Mouse (Mus musculus) monocyte, adult 5-6 weeks (primary cell): ENCODE measurements around the gene Olfr1508. TPM values are rescaled to one million over a fixed set of nuclear protein-coding genes. Genes with fewer than 3 reads are reported as not detected.
"Not testable (repeated sequence)": the region's sequence is repeated elsewhere in the genome, so short reads cannot be mapped to it uniquely, and the experiment has no call there.

Experiments used
- ATAC-seq: fragments of 153-309, 156-312 bp; replicated peaks from 2 replicates; pipeline ENCODE4 v1.8.0; 2017; ENCODE audit warnings: mild to moderate bottlenecking; ENCODE audit not compliant: low TSS enrichment, insufficient number of reproducible peaks, severe bottlenecking, poor library complexity, low FRiP score
- total RNA-seq: library from RNA; stranded (forward); fragments of 200-1000, 200-491, 200-594 nt; gene quantifications from 3 replicates; pipeline ENCODE4 v1.2.3, GENCODE M21; 2017

Olfr1508 gene
- not detected in 3 replicates for total RNA-seq

GRCm38 (mm10) chr14:52467395-52467794 lies at the start of gene Olfr1508:
Olfr1508 (minus strand) TSS chr14:52467495.
- no peak for ATAC-seq

DNA sequence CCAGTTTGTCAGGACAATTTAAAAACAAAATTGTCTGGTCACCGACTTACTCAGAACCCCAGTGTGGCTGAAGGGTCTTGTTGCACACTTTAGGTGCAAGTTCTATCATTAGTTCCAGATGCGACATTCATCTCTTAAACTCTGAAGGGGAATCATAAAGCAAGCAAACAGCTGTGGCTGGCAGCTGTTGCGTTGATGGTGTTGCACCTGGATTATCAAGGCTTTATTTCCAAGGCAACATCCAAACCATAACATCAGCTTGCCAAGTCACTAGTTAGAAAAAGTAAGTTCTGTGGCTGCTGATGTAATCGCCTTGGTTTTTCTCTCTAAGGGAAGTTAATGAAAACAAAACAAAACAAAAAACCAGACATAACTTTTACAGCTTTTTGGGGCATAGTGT lies 28.2 kb upstream of the Olfr1508 start, which contains the start of gene Olfr1507:
Olfr1507 (minus strand) TSS at position 234 of the 400 bp plus-strand sequence.
- ATAC-seq, result no peak

DNA sequence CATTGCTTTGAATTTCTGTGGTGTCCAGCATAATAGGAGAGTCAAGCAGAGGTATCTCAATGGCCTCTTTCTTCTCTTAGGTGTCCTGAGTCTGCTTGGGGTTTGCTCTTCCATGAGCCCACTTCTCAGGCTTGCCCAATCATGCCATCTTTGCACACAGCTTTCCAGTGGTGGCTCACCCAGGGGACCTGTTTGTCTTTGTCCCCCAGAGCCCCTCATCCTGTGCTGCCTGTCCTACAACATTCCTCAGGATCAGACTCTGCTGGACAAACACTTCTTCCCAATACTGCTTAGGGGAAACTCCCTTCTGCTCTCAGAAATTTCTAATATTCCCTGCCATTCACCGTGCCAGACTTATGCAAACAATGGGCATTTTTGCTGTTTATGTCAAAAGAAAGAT lies 1.6 kb downstream of the Olfr1508 start:
- ATAC-seq, result no peak

DNA sequence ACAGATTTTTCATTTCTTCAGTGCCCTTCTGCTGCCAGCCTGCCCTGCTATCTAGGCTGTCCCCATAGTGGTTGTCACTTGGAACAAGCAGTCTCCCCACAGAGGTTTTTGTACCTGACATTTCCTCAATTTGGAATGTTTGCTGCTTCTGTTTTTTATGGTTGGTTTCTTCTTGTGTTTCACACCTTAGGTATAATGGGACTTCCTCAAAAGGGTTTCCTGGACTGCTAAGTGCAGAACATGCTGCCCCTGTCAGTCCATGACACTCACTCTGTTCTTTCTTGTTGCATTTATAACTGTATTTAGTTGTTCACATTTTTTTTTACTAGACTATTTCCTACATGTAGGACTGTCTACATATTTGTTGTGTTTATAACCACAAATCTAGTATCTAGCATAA lies 5.4 kb downstream of the Olfr1508 start:
- no peak for ATAC-seq

DNA sequence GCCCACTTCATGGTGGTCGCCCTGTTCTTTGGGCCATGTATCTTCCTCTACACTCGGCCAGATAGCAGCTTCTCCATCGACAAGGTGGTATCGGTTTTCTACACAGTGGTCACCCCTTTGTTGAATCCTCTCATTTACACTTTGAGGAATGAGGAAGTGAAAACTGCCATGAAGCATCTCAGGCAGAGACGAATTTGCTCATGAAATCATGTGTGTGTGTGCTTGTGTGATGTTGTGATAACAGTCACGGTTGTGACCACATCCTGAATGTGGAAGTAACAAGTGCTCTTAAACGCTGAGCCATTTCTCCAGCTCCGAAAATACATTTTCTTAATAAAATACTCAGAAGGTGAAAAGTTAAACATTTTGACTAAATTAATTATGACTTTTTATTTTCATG lies 16.2 kb downstream of the Olfr1508 start:
- ATAC-seq, result peak; percentile 66; the same call in 1 of the 2 replicates

DNA sequence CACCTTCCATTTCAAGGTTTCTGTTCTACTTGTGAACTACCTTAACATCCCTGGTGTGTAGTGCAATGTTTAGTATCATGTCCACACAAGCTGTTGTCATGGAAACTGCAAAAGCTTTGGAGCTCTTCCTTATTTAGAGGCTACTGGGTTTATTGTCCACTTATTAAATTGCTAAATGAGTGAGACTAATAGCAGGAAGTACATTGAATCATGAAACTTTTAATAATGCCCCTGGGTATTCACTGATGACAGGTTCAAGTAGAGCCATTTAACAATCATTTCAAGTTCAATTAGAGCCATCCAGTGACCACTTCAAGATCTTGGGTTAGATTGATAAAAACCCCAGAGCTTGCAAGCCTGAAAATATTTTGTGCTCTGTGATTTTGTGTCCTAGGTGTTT lies 24.6 kb downstream of the Olfr1508 start, which contains the start of gene Olfr1509:
Olfr1509 (plus strand) TSS at position 301 of the 400 bp plus-strand sequence.
- no peak for ATAC-seq

DNA sequence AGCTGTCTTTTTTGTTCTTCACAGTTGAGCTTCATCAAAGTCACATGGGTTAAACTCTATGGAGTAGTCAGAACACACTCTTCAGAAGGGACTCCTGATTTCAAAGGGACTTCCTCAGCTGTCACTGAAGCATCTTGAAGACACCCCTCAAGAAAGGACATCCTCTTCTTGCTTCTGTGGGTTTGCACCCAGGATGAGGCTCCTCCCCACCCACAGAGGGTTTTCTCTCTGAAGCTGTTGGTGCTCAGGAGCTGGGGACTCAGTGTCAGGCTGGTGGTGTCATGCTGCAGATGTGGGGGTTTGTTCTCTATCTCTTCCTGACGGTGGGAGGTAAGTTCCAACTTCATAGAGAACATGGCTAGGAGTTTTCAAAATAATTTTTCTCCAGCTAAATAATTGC lies 39.6 kb downstream of the Olfr1508 start:
- ATAC-seq, result no peak

DNA sequence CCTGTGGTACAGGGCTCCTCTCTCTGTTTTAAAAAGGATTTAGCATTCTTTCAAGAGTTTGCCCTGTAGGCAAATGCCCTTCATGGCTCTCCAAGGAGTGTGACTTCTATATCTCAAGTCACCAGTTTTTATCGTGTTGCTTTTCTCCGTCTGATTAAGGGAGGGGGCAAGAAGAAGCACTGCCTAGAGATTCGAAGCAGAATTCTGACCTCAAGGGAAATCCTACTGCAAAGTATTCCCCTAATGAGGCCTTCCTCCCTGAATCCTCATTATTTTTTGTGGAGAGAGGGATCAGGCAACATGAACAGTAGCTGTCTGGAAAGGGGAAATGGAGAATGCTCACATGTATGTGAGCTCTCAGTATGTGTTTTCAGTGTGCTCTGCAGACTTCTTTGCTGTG lies 53.0 kb downstream of the Olfr1508 start, which contains the start of gene Olfr1510:
Olfr1510 (minus strand) TSS at position 101 of the 400 bp plus-strand sequence.
- ATAC-seq, result no peak

- not testable (repeated sequence) for ATAC-seq
Measured at GRCm38 (mm10) chr14:52410142-52410919, 57.0 kb downstream of the Olfr1508 start.

Other genes with a start within 250 kb of the Olfr1508 start
- gene Chd8, start 209.7 kb downstream of the Olfr1508 start, total RNA-seq, result 105 to 153 TPM (median 127 TPM) in 3 replicates
- 56.9 to 65.9 TPM (median 65.4 TPM) in 3 replicates for gene Tox4, start 188.3 kb downstream of the Olfr1508 start, total RNA-seq
- gene Rab2b, start 187.9 kb downstream of the Olfr1508 start, total RNA-seq, result 5.4 to 14.8 TPM (median 12.5 TPM) in 3 replicates
- 31.5 to 70.4 TPM (median 65.5 TPM) in 3 replicates for gene Mettl3, start 162.4 kb downstream of the Olfr1508 start, total RNA-seq
- 0.39 to 0.48 TPM in 2 of 3 replicates, not detected in the other for gene Sall2, start 138.7 kb downstream of the Olfr1508 start, total RNA-seq
- gene Olfr1513, start 111.1 kb downstream of the Olfr1508 start, total RNA-seq, result not detected in 3 replicates
- gene Olfr1512, start 88.3 kb downstream of the Olfr1508 start, total RNA-seq, result not detected in 3 replicates
- not detected in 3 replicates for gene Olfr1511, start 70.1 kb downstream of the Olfr1508 start, total RNA-seq
- gene Olfr1510, start 53.1 kb downstream of the Olfr1508 start, total RNA-seq, result not detected in 3 replicates
- gene Olfr1509, start 24.5 kb downstream of the Olfr1508 start, total RNA-seq, result not detected in 3 replicates
- not detected in 3 replicates for gene Olfr1507, start 28.3 kb upstream of the Olfr1508 start, total RNA-seq